Mouse (Mus musculus) cerebellum, adult 2 months (tissue): ENCODE data around the gene Atf6b.

Experiments
- CTCF ChIP-seq: fragments of 200-500 bp; IDR thresholded peaks from 2 replicates; pipeline ENCODE4 v1.5.1; 2011; ENCODE audit warnings: low read depth, mild to moderate bottlenecking, control low read depth, low read length, moderate library complexity, borderline replicate concordance; ENCODE audit not compliant: insufficient read depth
- POLR2A ChIP-seq: fragments of 200-500 bp; IDR thresholded peaks from 2 replicates; pipeline ENCODE4 v1.6.1; 2011; ENCODE audit warnings: low read length, control low read depth, borderline replicate concordance; ENCODE audit not compliant: insufficient read depth

DNA sequence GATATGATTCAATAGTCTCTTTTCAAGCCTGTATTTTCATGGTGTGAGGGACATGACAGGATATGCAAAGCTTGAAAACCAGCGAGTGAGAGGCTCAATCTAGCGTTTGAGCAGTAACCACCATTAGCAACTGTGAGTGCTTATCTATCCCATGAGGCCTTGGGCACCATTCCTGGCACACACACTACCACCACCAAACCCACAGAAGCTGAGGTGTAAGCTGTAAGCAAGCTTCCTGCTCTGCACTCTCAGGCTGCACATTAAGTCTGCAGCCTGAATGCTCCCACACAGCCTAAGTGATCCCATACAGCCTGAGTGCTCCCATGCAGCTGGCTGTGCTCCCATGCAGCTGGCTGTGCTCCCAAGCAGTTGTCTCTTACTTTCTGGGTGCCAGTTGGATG is 53.7 kb downstream of the Atf6b start:
- TF ChIP-seq CTCF (no peak), POLR2A (no peak)
